Comparison of ENCODE assay signal across 19 mouse cellular contexts in the genomic region with DNA sequence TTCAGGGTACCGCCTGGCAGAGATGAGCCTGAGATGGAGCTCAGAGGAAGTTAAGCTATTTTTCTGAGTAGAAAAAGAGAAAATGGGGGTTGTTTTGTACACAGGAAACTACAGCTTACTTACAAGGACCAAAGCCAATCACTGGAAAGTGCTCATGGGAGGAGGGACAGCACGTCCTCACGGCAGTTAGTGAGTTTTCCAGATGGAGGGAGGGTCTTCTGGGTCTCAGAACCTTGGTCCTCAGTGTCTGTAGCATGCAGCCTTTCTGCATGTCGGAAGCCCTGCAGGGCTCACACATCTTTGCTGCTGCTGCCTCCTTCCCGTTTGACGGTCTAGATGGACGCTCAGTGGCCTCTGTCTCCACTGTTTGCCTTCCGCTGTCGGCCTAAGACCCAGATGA.
"Had no signal": no experiment of that assay in that cellular context is flagged by ENCODE, and none has a peak within 500 bp of the region (broad histone marks: within the 10 kb centered on the region; RNA-seq: fewer than 3 reads in every experiment).

No protein-coding gene starts in this region.

- H3K36me3 ChIP-seq: midbrain, embryonic 12.5 days; midbrain, embryonic 15.5 days; neural tube, embryonic 12.5 days; neural tube, embryonic 15.5 days had no signal

- DNase-seq: layer of hippocampus, adult 9-11 months; liver, postnatal 0 days; lung, embryonic 14.5 days; right cerebral cortex, adult 18-20 months; right cerebral cortex, postnatal 14 days; right cerebral cortex, postnatal 4 days; thymus, adult 2 months; thymus, postnatal 14 days; thymus, postnatal 4 days had no signal

- H3K9ac ChIP-seq: liver, embryonic 14.5 days; liver, postnatal 0 days; lung, embryonic 14.5 days; midbrain, embryonic 12.5 days; midbrain, embryonic 15.5 days; neural tube, embryonic 12.5 days; neural tube, embryonic 15.5 days had no signal

- ATAC-seq: liver, postnatal 0 days; lung, postnatal 0 days; midbrain, embryonic 15.5 days had no signal

- H3K27ac ChIP-seq: kidney, postnatal 0 days; layer of hippocampus, adult 2 months; liver, embryonic 14.5 days; macrophage; midbrain, embryonic 12.5 days; midbrain, embryonic 15.5 days; neural tube, embryonic 12.5 days; neural tube, embryonic 15.5 days; stomach, postnatal 0 days had no signal

- H3K27me3 ChIP-seq: midbrain, embryonic 12.5 days; midbrain, embryonic 15.5 days; neural tube, embryonic 12.5 days; neural tube, embryonic 15.5 days had no signal

- H3K9me3 ChIP-seq: midbrain, embryonic 12.5 days; midbrain, embryonic 15.5 days; neural tube, embryonic 12.5 days; neural tube, embryonic 15.5 days had no signal

- H3K4me3 ChIP-seq: layer of hippocampus, adult 2 months; midbrain, embryonic 12.5 days; midbrain, embryonic 15.5 days; neural tube, embryonic 12.5 days; neural tube, embryonic 15.5 days had no signal

- H3K4me2 ChIP-seq: lung, embryonic 14.5 days; midbrain, embryonic 12.5 days; midbrain, embryonic 15.5 days; neural tube, embryonic 12.5 days; neural tube, embryonic 15.5 days had no signal
